Mouse (Mus musculus): ENCODE data around the gene C2cd2l. TPM values are rescaled to one million over a fixed set of nuclear protein-coding genes. Genes with fewer than 3 reads are reported as not detected.
A peak's percentile ranks its signal among the peaks of the same experiment; 100 is the strongest.

C2cd2l gene
- total RNA-seq, 2 experiments from 2014 or later: 2.4 to 13.2 TPM

DNA sequence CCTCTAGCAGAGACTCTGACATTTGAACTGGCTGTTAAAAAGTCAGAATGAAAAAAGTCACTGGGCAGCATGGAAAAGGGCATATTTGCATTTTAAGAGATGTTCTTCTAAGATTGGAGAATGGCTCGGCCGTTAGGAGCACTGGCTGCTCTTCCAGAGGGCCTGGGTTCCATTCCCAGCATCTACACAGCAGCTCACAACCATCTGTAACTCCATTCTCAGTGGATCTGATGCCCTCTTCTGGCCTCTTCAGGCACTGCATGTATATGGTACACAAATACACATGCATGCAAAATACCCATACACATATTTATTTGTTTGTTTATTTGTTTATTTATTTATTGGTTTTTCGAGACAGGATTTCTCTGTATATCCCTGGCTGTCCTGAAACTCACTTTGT, 51.0 kb downstream of the C2cd2l start:
- no peak for ATAC-seq (replicated peaks; ENCODE audit: poor library complexity)

DNA sequence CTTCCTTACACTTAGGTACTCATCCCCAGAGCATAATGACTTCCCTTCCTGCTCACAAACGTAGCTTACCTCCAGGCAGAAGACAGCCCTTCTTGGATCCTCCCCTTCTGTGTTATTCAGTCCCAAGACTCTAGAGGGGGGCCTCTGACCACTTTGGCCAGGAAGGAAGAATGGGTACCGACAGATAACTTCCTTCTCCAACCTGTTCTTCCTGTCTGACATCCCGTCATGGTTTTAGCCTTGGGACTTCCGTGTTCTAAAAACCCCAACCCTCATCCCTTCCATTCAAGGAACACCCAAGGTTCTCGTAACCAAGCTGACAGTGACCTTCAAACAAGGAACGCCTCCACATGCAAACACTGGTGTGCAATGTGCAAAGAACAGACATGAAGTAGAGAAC, 51.7 kb downstream of the C2cd2l start, which contains the start of gene Nlrx1:
TSS of gene Nlrx1 (minus strand) at position 168 of the 400 bp plus-strand sequence.
- ATAC-seq (replicated peaks; ENCODE audit: poor library complexity): peak; percentile 61

GRCm38 (mm10) chr9:44268027-44268360, 52.1 kb downstream of the C2cd2l start:
- peak; percentile 87 for ATAC-seq (replicated peaks; ENCODE audit: poor library complexity)

DNA sequence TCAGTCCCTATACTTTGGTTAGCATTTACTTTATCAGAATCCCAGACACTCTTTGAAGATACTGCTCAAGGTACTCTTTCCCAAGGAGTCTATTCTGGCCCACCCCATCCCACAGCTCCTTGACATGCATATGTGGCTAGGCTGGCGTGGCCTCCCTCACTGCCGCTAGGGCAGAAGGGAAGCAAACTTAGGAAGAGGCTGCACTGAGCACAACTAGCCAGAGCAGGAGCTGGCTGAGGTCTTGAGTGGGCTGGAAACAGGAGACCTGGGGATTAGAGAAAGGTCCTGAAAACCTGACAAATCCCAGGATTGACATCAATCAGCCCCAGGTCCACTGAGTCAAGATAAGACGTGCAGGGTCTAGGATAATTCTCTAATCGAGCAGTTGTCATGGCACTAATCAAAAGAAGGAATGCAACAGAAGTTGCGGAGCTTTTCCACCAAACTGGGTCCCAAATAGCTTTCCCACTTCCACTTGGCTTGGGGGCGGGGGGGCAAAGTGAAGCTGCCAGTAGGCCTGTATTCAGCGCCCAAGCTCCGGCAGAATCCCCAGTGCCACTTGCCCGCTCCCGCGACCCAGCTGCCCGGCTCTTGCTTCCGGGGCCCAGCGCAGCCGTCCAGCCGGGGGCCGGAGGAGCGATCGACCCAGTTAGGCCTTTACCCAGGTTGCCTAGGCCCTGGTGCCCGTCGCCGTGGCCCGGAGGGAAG, 52.6 kb downstream of the C2cd2l start:
- ATAC-seq (replicated peaks; ENCODE audit: poor library complexity): 0 out of 2 replicates have a peak, but pooled peaks have one; percentile 18

GRCm38 (mm10) chr9:44266478-44267226, 53.4 kb downstream of the C2cd2l start:
- ATAC-seq (replicated peaks; ENCODE audit: poor library complexity): peak; percentile 30

- ATAC-seq (replicated peaks; ENCODE audit: poor library complexity): no peak
These were observed 58.7 kb downstream of the C2cd2l start for GRCm38 (mm10) chr9:44261388-44261787.

Other genes starting within 250 kb of the C2cd2l start
- not detected in 2 replicates for gene Mfrp, start 218.6 kb downstream of the C2cd2l start, total RNA-seq (2015)
- 0.12 TPM in 1 of 2 replicates, not detected in the other for gene Mfrp, start 218.6 kb downstream of the C2cd2l start, total RNA-seq (2017)
- not detected in 2 replicates for gene C1qtnf5, start 213.0 kb downstream of the C2cd2l start, total RNA-seq (2015)
- not detected in 2 replicates for gene C1qtnf5, start 213.0 kb downstream of the C2cd2l start, total RNA-seq (2017)
- gene Gm49380, start 206.8 kb downstream of the C2cd2l start, total RNA-seq (2015): not detected in 2 replicates
- not detected in 2 replicates for gene Gm49380, start 206.8 kb downstream of the C2cd2l start, total RNA-seq (2017)
- gene Rnf26, start 206.8 kb downstream of the C2cd2l start, total RNA-seq (2015): 47.7 and 59.6 TPM in 2 replicates
- gene Rnf26, start 206.8 kb downstream of the C2cd2l start, total RNA-seq (2017): 19.1 and 21.2 TPM in 2 replicates
- gene Mcam, start 185.8 kb downstream of the C2cd2l start, total RNA-seq (2015): 0.12 TPM in 1 of 2 replicates, not detected in the other
- gene Mcam, start 185.8 kb downstream of the C2cd2l start, total RNA-seq (2017): 0.14 TPM in 1 of 2 replicates, not detected in the other
- 106 and 109 TPM in 2 replicates for gene Cbl, start 86.2 kb downstream of the C2cd2l start, total RNA-seq (2015)
- gene Cbl, start 86.2 kb downstream of the C2cd2l start, total RNA-seq (2017): 28.9 and 45.7 TPM in 2 replicates
- gene Ccdc153, start 79.6 kb downstream of the C2cd2l start, total RNA-seq (2015): not detected in 2 replicates
- gene Ccdc153, start 79.6 kb downstream of the C2cd2l start, total RNA-seq (2017): not detected in 2 replicates
- gene Pdzd3, start 68.8 kb downstream of the C2cd2l start, total RNA-seq (2015): 0.35 and 0.54 TPM in 2 replicates
- not detected in 2 replicates for gene Pdzd3, start 68.8 kb downstream of the C2cd2l start, total RNA-seq (2017)
- gene Nlrx1, start 51.7 kb downstream of the C2cd2l start, total RNA-seq (2015): 4.1 and 4.7 TPM in 2 replicates
- gene Nlrx1, start 51.7 kb downstream of the C2cd2l start, total RNA-seq (2017): 3.4 and 8.3 TPM in 2 replicates
- gene Abcg4, start 31.7 kb downstream of the C2cd2l start, total RNA-seq (2015): 3.9 and 7.4 TPM in 2 replicates
- gene Abcg4, start 31.7 kb downstream of the C2cd2l start, total RNA-seq (2017): 1.6 and 2.5 TPM in 2 replicates
- 13.4 and 17.6 TPM in 2 replicates for gene Hinfp, start 14.6 kb downstream of the C2cd2l start, total RNA-seq (2015)
- 17.4 and 20.4 TPM in 2 replicates for gene Hinfp, start 14.6 kb downstream of the C2cd2l start, total RNA-seq (2017)
- 50.3 and 54.8 TPM in 2 replicates for gene Dpagt1, start 5.7 kb upstream of the C2cd2l start, total RNA-seq (2015)
- 18.9 and 21.0 TPM in 2 replicates for gene Dpagt1, start 5.7 kb upstream of the C2cd2l start, total RNA-seq (2017)
- gene H2afx, start 14.4 kb upstream of the C2cd2l start, total RNA-seq (2015): 109 and 111 TPM in 2 replicates
- 270 and 329 TPM in 2 replicates for gene H2afx, start 14.4 kb upstream of the C2cd2l start, total RNA-seq (2017)
- gene Hmbs, start 23.9 kb upstream of the C2cd2l start, total RNA-seq (2015): 123 and 124 TPM in 2 replicates
- 46.4 and 55.8 TPM in 2 replicates for gene Hmbs, start 23.9 kb upstream of the C2cd2l start, total RNA-seq (2017)
- 11.9 and 13.0 TPM in 2 replicates for gene Vps11, start 41.4 kb upstream of the C2cd2l start, total RNA-seq (2015)
- 18.7 and 21.3 TPM in 2 replicates for gene Vps11, start 41.4 kb upstream of the C2cd2l start, total RNA-seq (2017)
- 90.9 and 104 TPM in 2 replicates for gene Hyou1, start 59.2 kb upstream of the C2cd2l start, total RNA-seq (2015)
- gene Hyou1, start 59.2 kb upstream of the C2cd2l start, total RNA-seq (2017): 172 and 175 TPM in 2 replicates
- 28.8 and 30.6 TPM in 2 replicates for gene Slc37a4, start 76.6 kb upstream of the C2cd2l start, total RNA-seq (2015)
- 24.9 and 40.9 TPM in 2 replicates for gene Slc37a4, start 76.6 kb upstream of the C2cd2l start, total RNA-seq (2017)
- gene Rps25, start 86.9 kb upstream of the C2cd2l start, total RNA-seq (2015): 3,273 and 3,407 TPM in 2 replicates
- gene Rps25, start 86.9 kb upstream of the C2cd2l start, total RNA-seq (2017): 2,047 and 2,155 TPM in 2 replicates
- gene Trappc4, start 87.3 kb upstream of the C2cd2l start, total RNA-seq (2015): 88.4 and 90.5 TPM in 2 replicates
- gene Trappc4, start 87.3 kb upstream of the C2cd2l start, total RNA-seq (2017): 25.6 and 26.0 TPM in 2 replicates
- 28.0 and 33.1 TPM in 2 replicates for gene Ccdc84, start 98.3 kb upstream of the C2cd2l start, total RNA-seq (2015)
- 26.4 and 26.7 TPM in 2 replicates for gene Ccdc84, start 98.3 kb upstream of the C2cd2l start, total RNA-seq (2017)
- gene Foxr1, start 120.9 kb upstream of the C2cd2l start, total RNA-seq (2015): not detected in 2 replicates
- not detected in 2 replicates for gene Foxr1, start 120.9 kb upstream of the C2cd2l start, total RNA-seq (2017)
- not detected in 2 replicates for gene Upk2, start 134.7 kb upstream of the C2cd2l start, total RNA-seq (2015)
- gene Upk2, start 134.7 kb upstream of the C2cd2l start, total RNA-seq (2017): not detected in 2 replicates
- 4.3 and 4.5 TPM in 2 replicates for gene Bcl9l, start 162.5 kb upstream of the C2cd2l start, total RNA-seq (2015)
- gene Bcl9l, start 162.5 kb upstream of the C2cd2l start, total RNA-seq (2017): 1.6 and 1.8 TPM in 2 replicates
- gene Cxcr5, start 241.6 kb upstream of the C2cd2l start, total RNA-seq (2015): not detected in 2 replicates
- gene Cxcr5, start 241.6 kb upstream of the C2cd2l start, total RNA-seq (2017): not detected in 2 replicates